Mouse (Mus musculus) cerebellum, adult 9-10 months (tissue): Measurements from ENCODE around the gene Serpinf1.
"Not testable (repeated sequence)": the region's sequence is repeated elsewhere in the genome, so short reads cannot be mapped to it uniquely, and the experiment has no call there.

Experiments used
- DNase-seq: peaks from one replicate; pipeline ENCODE4 v3.0.0; 2022

Gene Serpinf1

DNA sequence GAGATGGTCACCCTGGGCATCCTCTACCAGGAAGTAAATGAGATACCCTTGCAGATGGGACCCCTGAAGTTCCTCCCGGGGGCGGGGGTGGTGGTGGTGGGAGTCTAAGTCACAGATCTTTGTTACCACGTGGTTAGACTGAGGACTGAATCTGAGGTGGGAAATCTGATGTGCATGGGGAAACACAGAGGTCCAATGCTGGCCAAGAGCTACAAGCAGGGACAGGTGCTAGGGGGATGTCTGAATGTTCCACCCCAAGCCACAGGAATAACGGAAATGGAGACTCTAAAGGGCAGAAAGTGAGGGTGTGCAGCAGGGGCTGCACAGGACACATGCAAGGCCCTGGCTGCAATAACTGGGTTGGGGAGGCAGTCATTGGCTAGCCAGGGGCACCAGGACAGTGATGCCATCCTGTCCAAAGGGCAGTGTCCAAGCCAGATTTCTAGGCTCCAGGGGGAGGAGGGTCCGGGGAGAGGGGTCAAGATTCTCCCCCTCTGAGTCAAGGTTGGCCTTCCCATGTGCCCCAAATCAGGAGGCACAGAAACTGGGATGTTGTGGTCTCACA lies 1.6 kb downstream of the Serpinf1 start:
- DNase-seq = no peak

- DNase-seq = no peak
Observed at GRCm38 (mm10) chr11:75420037-75420436, 2.5 kb downstream of the Serpinf1 start.

GRCm38 (mm10) chr11:75415994-75416393 lies 6.5 kb downstream of the Serpinf1 start:
- DNase-seq = no peak

DNA sequence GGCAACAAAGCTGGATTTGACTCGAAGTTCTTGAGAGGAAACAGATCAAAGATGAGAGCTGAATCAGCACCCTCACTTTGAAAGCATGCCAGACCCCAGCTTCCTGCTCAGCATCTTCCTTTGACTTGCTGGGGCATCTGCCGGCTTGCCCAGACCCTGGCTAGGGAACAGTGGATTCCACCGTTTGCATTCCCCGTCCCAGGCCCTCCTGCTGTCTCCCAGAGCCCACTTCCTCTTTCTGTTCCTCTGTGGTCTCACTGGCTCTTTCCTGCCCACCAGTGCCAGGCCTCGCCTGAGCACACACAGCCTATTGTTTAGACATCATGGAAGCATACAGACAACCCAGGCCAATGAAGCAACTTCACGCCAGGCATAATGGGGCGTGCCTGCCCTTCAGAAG lies 7.4 kb downstream of the Serpinf1 start:
- DNase-seq = no peak

GRCm38 (mm10) chr11:75410591-75410990 lies 11.9 kb downstream of the Serpinf1 start:
- DNase-seq = no peak

GRCm38 (mm10) chr11:75409679-75410575 lies 12.6 kb downstream of the Serpinf1 start:
- no peak for DNase-seq

DNA sequence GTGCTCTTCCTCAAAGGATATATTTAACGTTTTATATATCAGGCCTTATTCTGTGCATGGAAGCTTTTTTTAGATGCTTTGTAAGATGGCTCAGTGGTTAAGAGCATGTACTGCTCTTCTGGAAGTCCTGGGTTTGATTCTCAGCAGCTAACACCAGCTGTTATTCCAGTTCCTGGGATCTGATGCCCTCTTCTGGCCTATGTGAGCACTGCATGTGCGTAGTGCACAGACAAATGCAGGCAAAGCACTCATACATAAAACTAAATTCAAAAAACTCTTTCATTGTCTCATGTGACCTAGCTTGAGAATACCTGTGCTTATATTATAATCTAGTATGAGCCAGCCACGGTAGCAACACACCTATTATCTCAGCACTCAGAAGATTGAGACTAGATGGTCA lies 15.6 kb downstream of the Serpinf1 start:
- no peak for DNase-seq

DNA sequence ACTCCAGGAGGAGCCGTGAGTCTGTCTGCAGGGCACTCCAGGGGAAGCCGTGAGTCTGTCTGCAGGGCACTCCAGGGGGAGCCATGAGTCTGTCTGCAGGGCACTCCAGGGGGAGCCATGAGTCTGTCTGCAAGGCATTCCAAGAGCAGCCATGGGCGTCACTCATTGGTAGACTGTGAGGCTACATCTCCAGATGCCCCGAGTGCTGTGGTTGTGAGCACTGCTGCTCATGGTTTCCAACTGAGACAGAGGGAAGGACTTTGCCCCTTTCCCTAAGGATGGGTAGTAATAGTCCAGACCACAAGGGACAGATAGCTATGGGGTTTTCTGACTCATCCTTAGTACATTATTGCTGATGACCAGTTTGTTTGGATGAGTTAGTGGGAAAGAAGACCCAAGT lies 16.4 kb downstream of the Serpinf1 start:
- DNase-seq = no peak

DNA sequence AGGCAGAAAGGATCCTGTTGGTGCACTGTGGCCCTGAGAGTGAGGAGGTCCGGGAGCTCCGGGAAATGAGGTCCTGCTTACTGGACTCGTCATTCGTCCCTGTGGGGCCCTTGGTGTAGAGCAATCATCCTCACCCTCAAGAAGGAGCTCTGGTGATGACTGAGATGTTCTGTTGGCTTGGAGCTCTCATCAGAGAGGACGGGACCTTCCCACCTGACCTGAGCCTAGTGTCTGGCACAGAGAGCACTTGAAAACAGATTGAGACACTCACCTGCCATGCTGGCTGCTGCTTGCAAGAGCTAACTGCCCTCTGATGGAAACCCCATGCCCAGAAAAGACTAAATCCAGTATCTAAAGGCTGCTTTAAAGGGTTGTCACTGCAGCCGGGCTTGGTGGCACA lies 17.7 kb downstream of the Serpinf1 start:
- peak; percentile 36 for DNase-seq

- DNase-seq = no peak
Observed at GRCm38 (mm10) chr11:75403301-75404052, 19.0 kb downstream of the Serpinf1 start.

GRCm38 (mm10) chr11:75402271-75402690 lies 20.2 kb downstream of the Serpinf1 start:
- DNase-seq = peak; percentile 52

DNA sequence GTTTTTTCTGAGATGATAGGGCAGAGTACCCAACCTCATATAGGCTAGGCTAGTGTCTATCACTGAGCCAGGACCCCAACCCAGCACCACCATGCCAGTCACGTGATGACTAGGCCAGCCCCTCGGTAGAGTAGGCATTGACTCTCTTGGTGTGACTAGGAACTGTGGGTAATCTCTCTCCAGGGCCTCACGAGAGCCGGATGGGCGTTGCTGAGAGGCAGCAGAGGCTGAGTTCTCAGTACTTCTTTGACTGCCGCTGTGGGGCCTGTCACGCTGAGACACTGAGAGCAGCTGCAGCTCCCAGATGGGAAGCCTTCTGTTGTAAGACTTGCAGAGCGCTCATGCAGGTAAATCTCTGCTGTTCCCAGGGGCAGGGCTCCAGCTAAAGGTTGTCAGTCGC lies 22.4 kb downstream of the Serpinf1 start:
- peak; percentile 43 for DNase-seq

- DNase-seq = peak; percentile 49
Observed at GRCm38 (mm10) chr11:75399411-75399841, 23.1 kb downstream of the Serpinf1 start.

DNA sequence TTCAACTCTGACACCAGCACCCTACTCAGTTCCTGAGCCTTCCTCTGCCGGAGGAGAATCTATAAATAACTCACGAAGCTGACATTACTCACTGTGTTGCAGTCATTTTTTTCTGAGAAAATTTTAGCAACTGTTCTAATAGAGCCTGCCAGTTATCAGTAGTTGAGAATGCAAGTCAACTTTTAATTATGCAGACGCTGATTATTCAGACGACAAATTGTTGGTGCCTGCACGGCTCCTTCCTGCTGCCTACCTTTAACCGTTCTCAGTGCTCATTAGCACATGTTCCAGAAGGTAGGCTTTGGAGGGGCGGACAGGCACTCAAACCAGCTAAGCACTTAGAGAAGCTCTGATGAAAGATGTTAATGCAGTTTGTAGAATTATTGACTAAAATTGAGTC lies 25.0 kb downstream of the Serpinf1 start:
- no peak for DNase-seq

DNA sequence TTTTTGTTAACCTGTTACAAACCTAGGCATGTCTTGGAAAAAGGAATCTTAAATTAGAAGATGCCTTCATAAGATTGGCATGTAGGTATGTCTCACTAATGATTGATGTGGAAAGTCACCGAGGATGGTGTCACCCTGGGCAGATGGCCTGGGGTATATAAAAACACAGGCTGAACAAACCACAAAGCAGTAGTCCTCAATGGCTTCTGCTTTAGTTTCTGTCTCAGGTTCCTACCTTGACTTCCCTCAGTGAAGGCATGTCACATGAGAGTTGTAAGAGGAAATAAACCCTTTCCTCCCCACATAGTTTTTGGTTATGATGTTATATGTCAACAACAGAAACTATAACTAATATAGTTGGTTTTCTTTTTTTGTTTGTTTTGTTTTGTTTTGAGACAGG lies 26.9 kb downstream of the Serpinf1 start:
- no peak for DNase-seq

GRCm38 (mm10) chr11:75383529-75383928 lies 39.0 kb downstream of the Serpinf1 start:
- not testable (repeated sequence) for DNase-seq

GRCm38 (mm10) chr11:75378786-75379185 lies 43.7 kb downstream of the Serpinf1 start:
- not testable (repeated sequence) for DNase-seq

DNA sequence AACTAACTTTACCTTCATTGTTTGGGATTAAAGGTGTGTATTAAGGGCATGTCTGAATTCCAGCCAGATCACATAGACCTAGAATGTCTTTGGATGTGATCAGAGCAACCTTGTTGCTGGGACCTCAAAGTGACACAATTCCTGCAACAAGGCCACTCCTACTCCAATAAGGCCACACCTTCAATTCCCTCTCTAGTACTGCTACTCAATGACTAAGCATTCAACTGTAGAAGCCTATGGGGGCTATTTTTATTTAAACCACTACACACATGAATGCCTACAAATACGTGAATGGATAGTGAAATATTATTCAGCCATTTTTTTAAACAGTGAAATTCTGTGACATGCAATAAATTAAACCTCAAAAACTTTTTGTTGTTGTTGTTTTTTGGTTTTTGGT lies 45.4 kb downstream of the Serpinf1 start:
- no peak for DNase-seq
